Mouse (Mus musculus): ENCODE data around the gene Slc12a3.

Gene Slc12a3

DNA sequence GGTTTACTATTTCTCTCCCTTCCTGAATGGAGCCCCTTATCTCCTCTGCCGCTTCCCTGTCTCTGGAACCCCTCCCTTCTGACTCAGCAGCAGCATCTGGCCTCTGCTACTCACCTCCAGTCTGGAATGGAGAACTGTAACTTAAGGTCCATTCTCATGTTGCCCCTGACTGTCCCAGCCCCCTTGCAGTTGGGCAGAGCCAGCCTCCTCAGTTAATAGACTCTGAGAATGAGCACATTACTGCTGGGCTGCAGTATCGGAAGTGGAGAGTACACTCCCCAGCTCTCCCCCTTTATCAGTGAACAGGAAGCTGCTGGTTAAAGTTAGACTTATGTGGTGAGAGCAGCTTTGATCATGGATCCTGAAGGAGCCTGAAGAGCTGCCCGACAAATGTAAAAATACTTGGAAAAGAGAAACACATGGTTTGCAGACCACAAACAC lies 46.6 kb downstream of the Slc12a3 start:
- DNase-seq (ENCODE audit: low spot score): no peak

DNA sequence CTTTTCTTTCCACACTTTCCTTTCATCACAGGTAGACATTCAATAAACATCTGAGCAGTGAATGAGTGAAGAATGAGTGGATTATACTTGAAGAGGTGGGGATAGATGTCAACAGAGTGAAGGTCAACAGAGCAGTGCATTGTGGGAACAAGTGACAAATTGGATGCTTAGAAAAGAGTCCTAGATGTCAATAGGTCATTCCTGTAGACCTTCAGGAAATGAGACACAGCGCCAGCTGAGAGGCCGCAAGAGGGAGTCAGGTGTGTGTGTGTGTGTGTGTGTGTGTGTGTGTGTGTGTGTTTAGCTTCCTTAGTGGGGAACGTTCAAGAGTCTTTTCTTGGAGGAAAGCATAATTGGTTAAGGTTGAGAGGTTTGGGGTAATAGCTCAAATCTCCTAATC lies 47.2 kb downstream of the Slc12a3 start:
- no peak for DNase-seq (ENCODE audit: low spot score)

DNA sequence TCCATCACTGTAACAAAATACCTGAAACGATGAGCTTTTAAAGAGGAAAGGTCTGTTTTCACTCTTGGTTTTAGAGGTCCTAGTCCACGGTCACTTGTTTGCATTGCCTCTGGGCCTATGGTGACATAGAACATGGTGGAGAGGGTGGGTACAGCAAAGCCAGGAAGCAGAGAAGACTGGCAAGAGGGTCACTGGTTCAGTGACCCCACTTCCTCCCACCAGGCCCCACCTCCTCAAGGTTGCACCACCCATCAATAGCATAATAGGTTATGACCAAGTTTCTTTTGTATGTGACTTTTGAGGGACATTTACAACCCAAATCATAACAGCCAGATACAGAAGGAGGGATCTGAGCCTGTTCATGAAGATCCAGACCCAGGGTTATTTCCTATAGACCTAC lies 47.6 kb downstream of the Slc12a3 start:
- no peak for DNase-seq (ENCODE audit: low spot score)

DNA sequence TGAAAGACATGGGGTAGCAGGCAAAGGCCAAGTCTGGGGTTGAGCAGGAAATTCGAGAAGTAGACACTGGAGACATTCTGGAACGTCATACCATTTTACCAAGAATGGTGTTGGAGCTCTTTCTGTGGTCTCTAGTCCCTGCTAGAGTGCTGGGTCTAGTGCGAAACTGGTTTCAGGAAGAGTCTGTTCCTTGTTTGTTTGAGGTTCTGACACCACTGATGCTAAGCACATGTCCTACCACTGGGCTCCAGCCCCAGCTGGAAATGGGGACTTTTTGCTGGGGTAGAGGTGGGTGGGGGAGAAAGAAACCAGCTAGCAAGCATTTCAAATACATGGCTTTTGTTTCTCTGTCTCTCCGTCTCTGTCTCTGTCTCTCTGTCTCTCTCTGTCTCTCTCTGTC lies 48.0 kb downstream of the Slc12a3 start:
- DNase-seq (ENCODE audit: low spot score): no peak

DNA sequence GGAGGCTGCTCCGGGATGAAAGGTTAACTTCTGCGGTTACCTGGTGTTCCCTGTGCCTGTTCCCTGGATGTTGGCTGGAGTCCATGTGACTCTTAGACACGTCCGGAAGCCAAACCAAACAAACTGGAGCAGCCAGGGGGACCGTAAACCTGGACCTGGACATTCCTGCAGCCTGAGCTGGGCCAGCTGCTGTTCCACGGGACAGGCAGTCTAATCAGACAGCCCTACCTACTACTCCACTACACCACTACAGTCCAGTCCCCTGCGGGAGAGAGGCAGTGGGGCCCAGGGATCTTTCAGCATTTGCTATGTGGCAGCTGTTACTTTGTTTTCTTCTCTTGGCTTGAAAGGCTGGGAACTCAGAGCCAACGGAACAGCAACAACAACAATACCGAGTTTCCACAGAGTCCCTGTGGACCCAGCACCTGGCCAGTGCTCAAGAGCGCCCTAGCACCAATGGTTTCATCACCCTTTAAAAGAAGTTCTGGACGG lies 48.8 kb downstream of the Slc12a3 start:
- no peak for DNase-seq (ENCODE audit: low spot score)

DNA sequence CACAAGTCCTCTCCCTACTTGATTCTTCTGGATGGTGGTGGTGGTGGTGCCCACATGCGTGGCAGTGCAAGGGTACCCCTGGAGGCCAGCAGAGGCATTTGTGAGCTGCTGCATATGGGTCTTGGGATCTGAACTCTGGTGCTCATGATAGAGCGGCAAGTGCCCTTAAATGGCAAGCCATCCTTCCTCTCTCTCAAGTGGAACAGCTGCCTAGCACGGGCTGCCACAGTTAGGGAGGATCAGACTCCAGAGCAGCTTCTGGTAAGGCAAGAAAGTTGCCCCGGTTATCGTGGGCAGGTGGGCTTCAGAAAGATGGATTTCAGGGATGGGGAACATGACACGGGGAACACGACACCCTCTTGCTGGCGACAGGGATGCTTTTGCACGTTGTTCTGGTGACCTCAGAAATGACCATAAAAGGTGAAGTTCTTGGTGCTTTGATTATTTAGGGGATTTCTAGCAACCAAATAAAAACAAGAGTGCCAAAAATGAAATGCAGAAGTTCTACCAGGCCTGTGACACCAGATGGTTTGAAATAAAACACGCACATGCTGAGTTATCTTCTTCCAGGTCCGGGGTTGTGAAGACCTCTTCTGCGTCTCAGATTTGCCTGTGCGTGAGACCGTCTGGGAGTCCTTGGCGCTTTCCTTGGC lies 49.9 kb downstream of the Slc12a3 start:
- DNase-seq (ENCODE audit: low spot score): no peak

- no peak for DNase-seq (ENCODE audit: low spot score)
Observed at GRCm38 (mm10) chr8:94379686-94380085, 50.7 kb downstream of the Slc12a3 start.

- no peak for DNase-seq (ENCODE audit: low spot score)
Observed at GRCm38 (mm10) chr8:94384166-94384565, 55.2 kb downstream of the Slc12a3 start.

GRCm38 (mm10) chr8:94385506-94386213 lies 56.7 kb downstream of the Slc12a3 start:
- DNase-seq (ENCODE audit: low spot score): no peak

DNA sequence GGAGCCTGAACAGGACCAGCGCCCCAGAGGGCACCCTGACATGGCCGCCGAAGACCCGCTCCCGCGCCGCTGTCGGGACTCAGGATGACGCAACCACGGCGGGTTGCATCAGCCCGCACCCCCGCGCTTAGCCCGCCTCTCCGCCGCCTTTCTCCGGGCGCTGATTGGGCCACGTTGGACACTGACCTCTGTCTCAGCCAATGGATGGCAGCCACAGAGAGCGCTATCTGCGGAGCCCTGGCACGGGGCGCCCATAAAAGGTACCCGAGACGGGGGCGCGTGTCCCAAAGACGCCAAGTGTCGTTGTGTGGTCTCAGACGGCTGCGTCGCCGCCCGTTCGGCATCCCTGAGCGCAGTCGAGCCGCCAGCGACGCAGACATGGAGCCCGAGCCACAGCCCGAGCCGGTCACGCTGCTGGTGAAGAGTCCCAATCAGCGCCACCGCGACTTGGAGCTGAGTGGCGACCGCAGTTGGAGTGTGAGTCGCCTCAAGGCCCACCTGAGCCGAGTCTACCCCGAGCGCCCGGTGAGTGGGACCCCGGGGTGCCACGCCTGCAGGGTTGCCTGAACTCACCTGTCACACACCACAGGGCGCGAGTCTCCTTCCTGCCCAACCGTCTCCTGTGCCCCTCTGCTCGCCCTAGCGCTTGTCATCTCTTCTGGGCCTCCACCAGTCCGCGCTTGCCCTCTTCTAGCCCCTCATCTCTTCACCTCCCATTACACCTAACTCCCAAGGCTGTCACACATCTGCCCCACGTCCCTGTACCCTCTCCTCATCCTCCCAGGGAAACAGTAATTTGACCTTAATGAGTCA lies 57.4 kb downstream of the Slc12a3 start, which contains the start of gene Herpud1:
TSS of gene Herpud1 (plus strand) at position 225 of the 813 bp plus-strand sequence.
- DNase-seq (ENCODE audit: low spot score): peak; percentile 98

- DNase-seq (ENCODE audit: low spot score): peak; percentile 82
Observed at GRCm38 (mm10) chr8:94387027-94387684, 58.2 kb downstream of the Slc12a3 start.

DNA sequence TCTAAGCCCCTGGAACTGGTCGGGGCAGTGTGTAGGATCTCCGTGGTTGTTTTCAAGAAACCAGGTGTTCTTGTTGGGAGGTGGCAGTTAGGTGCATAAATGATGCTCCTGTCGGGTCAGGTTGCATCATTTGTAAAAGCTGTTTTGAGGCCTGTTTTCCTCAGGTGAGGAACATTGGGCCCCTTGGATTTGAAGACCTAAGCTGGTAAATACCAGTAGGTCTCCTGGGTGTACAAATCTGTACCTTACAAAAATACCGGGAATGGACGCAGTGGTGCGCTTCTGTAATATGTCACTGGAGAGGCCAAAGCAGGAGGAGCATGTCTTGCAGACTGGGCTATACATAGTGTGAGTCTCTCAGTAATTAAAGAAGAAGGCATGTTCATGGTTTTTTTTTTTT lies 58.8 kb downstream of the Slc12a3 start:
- DNase-seq (ENCODE audit: low spot score): peak; percentile 54

GRCm38 (mm10) chr8:94389531-94389930 lies 60.5 kb downstream of the Slc12a3 start:
- no peak for DNase-seq (ENCODE audit: low spot score)

- peak; percentile 77 for DNase-seq (ENCODE audit: low spot score)
Observed at GRCm38 (mm10) chr8:94390429-94390828, 61.4 kb downstream of the Slc12a3 start.

- DNase-seq (ENCODE audit: low spot score): no peak
Observed at GRCm38 (mm10) chr8:94390910-94391309, 61.9 kb downstream of the Slc12a3 start.

DNA sequence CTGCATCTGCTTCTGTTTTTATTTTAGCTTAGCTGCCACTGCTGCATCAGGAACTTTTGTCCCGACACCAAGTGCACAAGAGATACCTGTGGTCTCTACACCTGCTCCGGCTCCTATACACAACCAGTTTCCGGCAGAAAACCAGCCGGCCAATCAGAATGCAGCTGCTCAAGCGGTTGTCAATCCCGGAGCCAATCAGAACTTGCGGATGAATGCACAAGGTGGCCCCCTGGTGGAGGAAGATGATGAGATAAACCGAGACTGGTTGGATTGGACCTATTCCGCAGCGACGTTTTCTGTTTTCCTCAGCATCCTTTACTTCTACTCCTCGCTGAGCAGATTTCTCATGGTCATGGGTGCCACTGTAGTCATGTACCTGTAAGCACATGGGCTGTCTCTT lies 63.1 kb downstream of the Slc12a3 start:
- peak; percentile 71 for DNase-seq (ENCODE audit: low spot score)

DNA sequence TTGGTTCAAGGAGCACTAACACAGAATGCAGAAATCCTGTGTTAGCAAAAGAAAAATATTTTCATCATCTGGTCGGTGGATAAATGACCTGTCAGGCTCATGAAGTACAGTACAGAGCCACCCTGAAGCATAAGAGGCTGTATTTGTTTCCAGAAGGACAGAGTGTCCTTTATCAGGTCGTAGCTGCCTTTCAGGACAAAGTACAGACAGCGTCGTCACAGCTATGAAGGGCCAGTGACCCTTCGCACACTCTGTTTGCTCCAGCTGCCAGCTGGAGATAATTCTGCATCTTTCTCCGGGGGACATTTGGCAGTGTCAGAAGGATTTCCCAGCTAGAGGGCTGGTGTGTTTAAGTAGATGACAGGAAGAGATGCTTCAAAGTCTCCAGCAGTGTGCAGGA lies 63.6 kb downstream of the Slc12a3 start:
- peak; percentile 43 for DNase-seq (ENCODE audit: low spot score)

- no peak for DNase-seq (ENCODE audit: low spot score)
Observed at GRCm38 (mm10) chr8:94395851-94396540, 67.0 kb downstream of the Slc12a3 start.

DNA sequence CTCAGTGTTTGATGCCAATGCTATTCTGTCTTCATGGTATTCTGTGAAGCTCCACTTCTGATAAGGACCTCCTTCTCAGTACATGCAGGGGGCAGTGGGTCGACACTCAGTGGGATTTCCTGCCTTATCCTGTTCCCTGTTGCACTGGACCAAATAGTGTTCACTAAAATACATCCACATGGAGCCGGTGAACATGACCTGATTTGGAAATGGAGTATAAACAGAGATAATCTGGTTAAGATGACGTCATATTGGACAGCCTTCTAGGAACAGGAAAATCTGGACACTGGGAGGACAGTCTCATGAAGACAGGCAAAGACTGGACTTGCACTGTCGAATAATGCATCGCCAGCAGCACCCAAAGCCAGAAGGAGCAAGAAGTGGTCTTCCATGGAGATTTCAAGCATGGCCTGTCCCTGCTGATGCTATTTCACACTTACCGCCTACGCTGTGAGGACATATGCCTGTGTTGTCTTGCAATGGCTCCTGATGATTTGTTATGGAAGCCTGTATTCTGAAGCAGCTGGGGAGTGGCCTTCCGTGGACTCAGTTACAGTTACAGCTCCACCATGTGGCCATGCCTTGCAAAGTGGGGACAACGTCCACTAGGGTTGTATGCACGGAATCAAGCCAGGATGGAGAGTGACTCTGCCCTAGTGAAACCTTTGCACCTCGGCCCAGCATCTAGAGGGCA lies 68.1 kb downstream of the Slc12a3 start:
- DNase-seq (ENCODE audit: low spot score): peak; percentile 78

DNA sequence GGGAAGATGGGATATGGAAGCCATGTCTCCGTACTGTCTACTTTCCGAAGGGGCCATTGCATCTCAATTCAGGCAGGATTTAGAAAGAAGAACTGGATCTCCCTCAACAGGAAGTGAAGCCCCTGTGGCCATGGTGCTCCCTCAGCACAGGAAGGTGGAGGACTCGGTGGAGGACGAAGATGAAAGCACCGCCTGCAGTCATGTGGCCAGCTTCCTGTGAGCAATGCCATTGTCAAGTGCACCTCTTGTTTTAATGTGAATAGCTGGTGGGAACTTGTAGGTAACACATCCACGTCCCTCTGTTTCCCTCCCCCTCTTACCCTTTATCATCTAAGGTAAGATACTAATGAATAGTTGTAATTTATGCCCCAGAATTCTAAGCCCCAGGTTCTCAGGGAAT lies 69.6 kb downstream of the Slc12a3 start:
- DNase-seq (ENCODE audit: low spot score): no peak

All from MN1 (cell line).